Mouse (Mus musculus) hindbrain, postnatal 0 days (tissue): ENCODE results near the gene Lrrc8d. TPM values are rescaled to one million over a fixed set of nuclear protein-coding genes. Genes with fewer than 3 reads are reported as not detected.
A peak's percentile ranks its signal among the peaks of the same experiment; 100 is the strongest.

Experiments
- ATAC-seq: fragments of 200-750 bp; cut with Nextera tagmentation; 2 replicates; pipeline ENCODE4 v1.8.0; 2017; ENCODE audit warnings: mild to moderate bottlenecking, moderate TSS enrichment, moderate library complexity
- DNase-seq: peaks from one replicate; pipeline ENCODE4 v3.0.0-alpha.2; 2015; ENCODE audit warnings: low spot score
- H3K27ac ChIP-seq: fragments of 300-500 bp; sonication (generic); 2 replicates; pipeline ENCODE4 v1.5.1; 2014; ENCODE audit warnings: mild to moderate bottlenecking
- H3K27me3 ChIP-seq: fragments of 300-500 bp; sonication (generic); 2 replicates; pipeline ENCODE4 v1.6.1; 2014; ENCODE audit warnings: low read length, mixed read lengths; ENCODE audit not compliant: insufficient read depth
- H3K36me3 ChIP-seq: fragments of 300-500 bp; sonication (generic); 2 replicates; pipeline ENCODE4 v1.6.1; 2014; ENCODE audit warnings: low read length, mixed read lengths; ENCODE audit not compliant: insufficient read depth
- H3K4me1 ChIP-seq: fragments of 300-500 bp; sonication (generic); 2 replicates; pipeline ENCODE4 v1.6.1; 2014; ENCODE audit warnings: antibody characterized with exemption, low read length, mixed read lengths; ENCODE audit not compliant: insufficient read depth
- H3K4me2 ChIP-seq: fragments of 300-500 bp; sonication (generic); 2 replicates; pipeline ENCODE4 v1.6.1; 2014; ENCODE audit warnings: low read depth, mild to moderate bottlenecking, low read length, moderate library complexity, mixed read lengths
- H3K4me3 ChIP-seq: fragments of 300-500 bp; sonication (generic); 2 replicates; pipeline ENCODE4 v1.5.1; 2014; ENCODE audit warnings: low read length
- H3K9ac ChIP-seq: fragments of 300-500 bp; sonication (generic); replicated peaks from 2 replicates; pipeline ENCODE4 v1.6.1; 2014; ENCODE audit warnings: mild to moderate bottlenecking, low read length, moderate library complexity, mixed read lengths
- H3K9me3 ChIP-seq: fragments of 300-500 bp; sonication (generic); 2 replicates; pipeline ENCODE4 v1.6.1; 2016; ENCODE audit warnings: low read length, mixed read lengths
- CTCF ChIP-seq: IDR thresholded peaks from 2 replicates; pipeline ENCODE4 v1.5.1; 2016; ENCODE audit warnings: antibody characterized with exemption, control low read depth, low read depth
- WGBS: fragments of 180-500 bp; shearing (Covaris S2); extraction: QIAGEN DNeasy Blood & Tissue Kit; methylation state at CpG from one replicate; pipeline ENCODE4 v1.1.7; 2014; 5-methylcytosine and 5-hydroxymethylcytosine counted together
- polyA plus RNA-seq: library from polyadenylated mRNA; unstranded; fragments of >200 nt; fragmentation: Nextera tagmentation; extraction: Ambion mirVana; gene quantifications from 2 replicates; pipeline ENCODE4 v1.2.1, GENCODE M21; 2015
- total RNA-seq: library from RNA; depleted of rRNA; stranded (reverse); fragments of >200 nt; gene quantifications from 2 replicates; pipeline ENCODE4 v1.2.3, GENCODE M21; 2014

Lrrc8d gene
- total and polyA plus RNA-seq, 2 experiments from 2014 or later = 11.7 to 27.7 TPM

- Histone ChIP-seq H3K9ac (no peak overlapping the region), H3K4me1 (peaks cover 17% of the 10 kb centered on the region), H3K4me3 (no peak overlapping the region), H3K36me3 (no peaks in the 10 kb centered on the region), H3K27me3 (no peaks in the 10 kb centered on the region), H3K27ac (peak overlapping the region; percentile 64), H3K9me3 (no peaks in the 10 kb centered on the region), H3K4me2 (no peak overlapping the region)
- WGBS = 45% methylated on average over 5 of the region's 5 CpGs
- DNase-seq (no peak), ATAC-seq (no peak)
- TF ChIP-seq CTCF = no peak
These were observed 93.8 kb downstream of the Lrrc8d start for GRCm38 (mm10) chr5:105793548-105793940.

DNA sequence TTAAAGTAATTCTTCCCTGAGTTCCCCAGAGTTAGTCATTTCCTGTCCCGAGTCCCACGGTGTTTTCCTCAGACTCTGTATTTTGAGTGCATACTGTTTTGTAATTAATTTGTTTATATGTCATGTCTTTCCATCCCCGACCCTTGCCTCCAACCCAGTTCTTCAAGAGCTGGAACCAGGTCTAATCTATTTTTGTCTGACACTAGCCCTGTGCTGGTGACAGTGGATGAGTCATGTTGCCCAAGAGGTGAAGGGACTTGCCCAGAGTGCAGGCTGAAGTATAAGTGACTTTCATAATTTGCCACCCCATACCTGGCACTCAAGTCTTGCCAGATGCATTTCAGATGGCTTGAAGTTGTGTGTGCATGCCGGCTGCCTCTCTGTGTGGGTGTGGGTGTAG lies 98.7 kb downstream of the Lrrc8d start:
- Histone ChIP-seq H3K9me3 (no peaks in the 10 kb centered on the region), H3K36me3 (no peaks in the 10 kb centered on the region), H3K4me2 (no peak overlapping the region), H3K27me3 (no peaks in the 10 kb centered on the region), H3K27ac (no peak overlapping the region), H3K4me1 (peaks cover 12% of the 10 kb centered on the region), H3K9ac (no peak overlapping the region), H3K4me3 (no peak overlapping the region)
- 88% methylated on average over 4 of the region's 4 CpGs for WGBS
- ATAC-seq (no peak), DNase-seq (no peak)
- no peak for TF ChIP-seq CTCF

DNA sequence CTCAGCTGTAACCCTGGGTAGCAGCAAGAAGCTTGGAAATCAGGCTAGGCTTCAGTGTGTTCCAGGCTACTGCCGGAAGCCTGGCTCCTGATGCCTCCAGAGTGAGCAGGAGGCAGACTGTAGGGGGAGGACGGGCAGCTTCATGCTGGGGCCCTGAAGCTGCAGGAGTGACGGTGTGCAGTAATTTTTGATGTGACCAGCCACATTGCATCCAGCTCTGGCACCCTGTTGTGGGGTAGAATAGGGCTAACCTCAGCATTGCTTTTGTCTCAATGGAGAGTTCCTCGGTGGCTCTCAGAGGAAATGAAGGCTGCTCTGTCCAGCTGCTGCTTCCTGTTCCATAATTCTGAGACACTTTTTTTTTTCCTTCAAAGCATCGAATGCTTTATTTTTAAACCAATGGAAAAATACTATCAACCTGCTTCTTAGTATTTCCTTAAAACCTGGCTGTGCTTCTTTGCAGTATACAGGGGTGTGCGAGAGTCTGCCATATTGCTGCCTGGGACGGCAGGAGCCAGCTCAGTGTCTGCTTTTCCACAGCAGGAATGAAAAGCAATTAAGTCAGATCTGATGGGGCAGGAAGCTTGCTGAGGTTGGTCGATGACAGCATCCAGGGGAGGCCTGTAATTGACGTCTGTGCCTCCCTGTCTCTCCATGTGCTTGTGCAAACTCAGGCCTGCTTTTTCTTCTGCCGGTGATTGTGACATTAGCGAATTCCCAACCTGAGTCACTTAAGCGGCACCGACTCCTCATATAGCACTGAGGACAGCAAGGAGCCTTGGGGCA lies 100.3 kb downstream of the Lrrc8d start:
- Histone ChIP-seq H3K36me3 (no peaks in the 10 kb centered on the region), H3K27ac (peak overlapping the region; percentile 60), H3K27me3 (no peaks in the 10 kb centered on the region), H3K4me2 (no peak overlapping the region), H3K9ac (peak overlapping the region; percentile 24; the same call in 1 of the 2 replicates), H3K4me1 (peaks cover 12% of the 10 kb centered on the region), H3K4me3 (no peak overlapping the region), H3K9me3 (no peaks in the 10 kb centered on the region)
- DNase-seq (peak; percentile 24), ATAC-seq (peak; percentile 60)
- no peak for TF ChIP-seq CTCF
- 16% methylated on average over 13 of the region's 13 CpGs for WGBS

DNA sequence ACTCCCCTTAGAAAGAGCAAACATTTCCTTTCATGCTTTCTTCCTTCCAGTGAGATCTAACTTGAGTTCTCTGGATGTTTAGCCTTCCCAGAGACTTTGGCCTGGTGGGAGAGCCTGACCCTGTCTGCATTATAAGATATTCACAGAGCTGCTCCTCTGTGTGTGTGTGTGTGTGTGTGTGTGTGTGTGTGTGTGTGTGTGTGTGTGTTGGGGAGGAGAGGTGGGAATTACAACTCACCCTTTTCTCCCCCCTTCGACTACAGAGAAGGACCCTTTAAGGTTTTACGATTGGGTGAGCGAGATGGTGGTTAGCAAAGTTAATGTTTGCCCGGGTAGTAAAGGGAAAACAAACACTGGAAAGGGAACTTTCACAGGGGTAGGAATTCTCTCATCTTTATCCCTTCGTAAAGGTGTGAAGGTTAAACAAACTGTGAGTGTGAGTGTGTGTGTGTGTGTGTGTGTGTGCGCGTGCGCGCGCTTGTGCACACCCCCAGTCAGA lies 101.3 kb downstream of the Lrrc8d start:
- H3K36me3 ChIP-seq = no peaks in the 10 kb centered on the region
- H3K27ac ChIP-seq = 0 out of 2 replicates have a peak overlapping the region, but pooled peaks have one; percentile 60
- WGBS = 79% methylated on average over 10 of the region's 10 CpGs

GRCm38 (mm10) chr5:105805955-105806354 lies 106.2 kb downstream of the Lrrc8d start:
- Histone ChIP-seq H3K4me3 (no peak overlapping the region), H3K4me2 (no peak overlapping the region), H3K4me1 (no peaks in the 10 kb centered on the region; the same call in 1 of the 2 replicates), H3K27ac (no peak overlapping the region), H3K9me3 (no peaks in the 10 kb centered on the region), H3K27me3 (no peaks in the 10 kb centered on the region), H3K9ac (no peak overlapping the region), H3K36me3 (no peaks in the 10 kb centered on the region)
- no peak for DNase-seq
- no peak for TF ChIP-seq CTCF
- 87% methylated on average over 12 of the region's 12 CpGs for WGBS
- ATAC-seq = no peak

More for the DNA sequence above, 101.3 kb downstream of the Lrrc8d start:
- TF ChIP-seq CTCF = no peak
- Histone ChIP-seq H3K9ac (no peak overlapping the region), H3K27me3 (no peaks in the 10 kb centered on the region), H3K9me3 (no peaks in the 10 kb centered on the region), H3K4me2 (no peak overlapping the region), H3K4me3 (no peak overlapping the region), H3K4me1 (peaks cover 12% of the 10 kb centered on the region)
- DNase-seq = no peak
- ATAC-seq = no peak

DNA sequence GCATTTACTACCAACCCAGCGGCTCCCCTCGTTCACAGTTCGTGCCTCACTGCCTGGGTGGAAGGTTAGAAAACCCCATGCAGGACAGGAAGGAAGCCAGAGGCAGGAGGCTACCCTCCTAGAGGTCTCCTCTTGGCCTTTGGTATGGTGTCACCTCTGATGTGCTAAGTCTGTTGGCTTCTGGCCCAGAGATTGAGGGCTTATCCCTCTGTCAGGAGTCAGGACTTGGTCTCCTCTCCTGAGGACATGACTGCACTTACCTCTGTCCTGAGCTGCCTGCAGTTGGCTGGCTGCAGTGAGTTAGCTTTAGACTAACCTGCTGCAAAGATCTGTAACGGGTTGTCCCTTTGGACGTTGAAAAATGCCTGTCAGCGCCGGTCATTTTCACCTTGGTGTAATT lies 107.7 kb downstream of the Lrrc8d start:
- H3K4me2 ChIP-seq = no peak overlapping the region
- ATAC-seq = no peak
- WGBS = 66% methylated on average over 7 of the region's 7 CpGs
- H3K27ac ChIP-seq = no peak overlapping the region
- H3K36me3 ChIP-seq = peaks cover 9% of the 10 kb centered on the region
- no peak for DNase-seq
- no peaks in the 10 kb centered on the region for H3K27me3 ChIP-seq
- H3K4me3 ChIP-seq = no peak overlapping the region
- H3K9ac ChIP-seq = no peak overlapping the region
- no peaks in the 10 kb centered on the region; the same call in 1 of the 2 replicates for H3K4me1 ChIP-seq
- no peak for TF ChIP-seq CTCF
- peaks cover 3% of the 10 kb centered on the region for H3K9me3 ChIP-seq

- WGBS = 76% methylated on average over 11 of the region's 11 CpGs
- Histone ChIP-seq H3K27me3 (no peaks in the 10 kb centered on the region), H3K4me2 (no peak overlapping the region), H3K9me3 (peaks cover 10% of the 10 kb centered on the region), H3K27ac (no peak overlapping the region), H3K4me1 (no peaks in the 10 kb centered on the region; the same call in 1 of the 2 replicates), H3K9ac (no peak overlapping the region), H3K36me3 (peaks cover 25% of the 10 kb centered on the region), H3K4me3 (no peak overlapping the region)
- ATAC-seq (no peak), DNase-seq (no peak)
- TF ChIP-seq CTCF = no peak
These were observed 109.3 kb downstream of the Lrrc8d start for GRCm38 (mm10) chr5:105809056-105809455.
